Mouse (Mus musculus) thymus, postnatal 4 days (tissue): ENCODE results near the gene Pop7.

ENCODE experiments used
- DNase-seq: peaks from one replicate; pipeline ENCODE4 v3.0.0; 2021

Gene Pop7

DNA sequence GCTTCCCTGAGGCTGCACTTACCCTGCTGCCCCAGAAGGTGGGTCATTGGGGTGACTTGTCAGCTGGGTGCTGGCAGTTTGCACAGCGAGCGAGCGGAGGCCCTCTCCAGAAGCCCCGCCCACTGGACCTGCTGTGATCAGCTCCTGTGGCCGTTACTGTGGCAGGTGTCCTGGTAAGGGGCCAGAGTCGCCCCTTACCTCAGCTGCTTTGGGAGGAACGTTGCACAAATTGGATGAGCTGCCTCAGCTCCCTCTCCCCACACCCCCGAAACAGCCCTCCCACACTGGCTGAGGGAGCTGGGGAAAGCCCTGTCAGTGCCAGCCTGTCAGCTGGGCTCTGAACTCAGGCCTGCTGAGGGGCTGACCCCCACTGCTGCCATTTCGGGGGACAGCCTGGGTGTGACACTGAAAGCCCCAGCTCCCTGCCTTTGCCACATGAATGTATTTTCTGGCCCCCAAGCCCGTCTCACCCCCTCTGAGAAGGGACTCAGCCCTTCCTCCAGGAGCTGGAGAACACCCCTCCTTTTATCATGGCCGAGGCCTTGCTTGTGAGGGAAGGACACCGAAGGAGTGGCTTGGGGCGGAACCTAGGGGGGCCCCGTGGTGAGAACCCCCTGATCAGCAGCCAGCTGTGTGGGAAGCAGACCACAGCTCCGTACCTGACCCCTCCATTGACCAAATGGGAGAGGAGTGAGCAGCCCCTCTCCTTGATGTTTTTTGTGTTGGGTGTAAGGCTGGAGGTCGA lies 24.0 kb upstream of the Pop7 start:
- DNase-seq: peak; percentile 68

DNA sequence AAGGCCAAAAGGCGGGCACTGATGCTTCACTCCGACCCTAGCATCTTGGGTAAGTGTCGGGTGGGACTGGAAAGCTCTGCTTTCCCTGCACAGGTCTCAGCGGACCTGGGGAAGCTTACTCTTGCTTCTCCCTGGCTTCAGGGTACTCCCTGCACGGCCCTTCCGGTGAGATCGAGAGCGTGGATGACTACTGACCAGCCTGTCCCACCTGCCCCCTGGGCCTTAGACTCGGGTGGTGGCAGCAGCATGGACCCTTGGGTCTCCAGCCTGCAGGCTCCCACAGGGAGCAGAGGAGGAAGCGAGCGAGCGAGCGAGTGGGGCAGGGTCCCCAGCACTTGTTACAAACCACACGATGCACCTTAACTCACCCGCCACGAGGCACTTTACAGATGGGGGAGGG lies 23.2 kb upstream of the Pop7 start:
- no peak for DNase-seq

DNA sequence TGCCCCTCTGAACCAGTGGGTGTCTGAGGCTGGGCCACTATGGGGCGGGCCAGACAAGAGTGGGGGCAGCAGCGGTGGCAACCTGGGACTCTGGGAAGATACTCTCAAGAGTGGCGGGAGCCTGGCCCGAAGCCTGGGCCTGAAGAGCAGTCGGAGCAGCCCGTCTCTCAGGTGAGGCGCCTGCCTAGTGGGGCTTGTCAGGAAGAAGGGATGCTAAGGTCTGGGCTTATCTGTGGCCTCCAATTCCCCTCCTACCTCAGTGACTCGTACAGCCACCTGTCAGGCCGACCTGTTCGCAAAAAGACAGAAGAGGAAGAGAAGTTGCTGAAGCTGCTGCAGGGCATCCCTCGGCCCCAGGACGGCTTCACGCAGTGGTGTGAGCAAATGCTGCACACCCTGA lies 22.4 kb upstream of the Pop7 start:
- no peak for DNase-seq

DNA sequence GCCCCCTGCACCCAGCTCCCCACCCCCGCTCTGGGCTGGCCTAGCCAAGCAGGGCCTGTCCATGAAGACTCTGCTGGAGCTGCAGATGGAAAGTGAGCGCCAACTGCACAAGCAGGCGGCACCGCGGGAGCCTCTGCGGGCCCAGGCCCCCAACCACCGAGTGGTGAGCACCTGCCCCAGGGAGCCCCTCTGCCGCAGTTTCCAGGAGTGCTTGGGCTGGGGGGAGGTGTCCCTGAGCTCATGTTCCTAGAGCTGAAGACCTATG lies 21.9 kb upstream of the Pop7 start:
- no peak for DNase-seq

DNA sequence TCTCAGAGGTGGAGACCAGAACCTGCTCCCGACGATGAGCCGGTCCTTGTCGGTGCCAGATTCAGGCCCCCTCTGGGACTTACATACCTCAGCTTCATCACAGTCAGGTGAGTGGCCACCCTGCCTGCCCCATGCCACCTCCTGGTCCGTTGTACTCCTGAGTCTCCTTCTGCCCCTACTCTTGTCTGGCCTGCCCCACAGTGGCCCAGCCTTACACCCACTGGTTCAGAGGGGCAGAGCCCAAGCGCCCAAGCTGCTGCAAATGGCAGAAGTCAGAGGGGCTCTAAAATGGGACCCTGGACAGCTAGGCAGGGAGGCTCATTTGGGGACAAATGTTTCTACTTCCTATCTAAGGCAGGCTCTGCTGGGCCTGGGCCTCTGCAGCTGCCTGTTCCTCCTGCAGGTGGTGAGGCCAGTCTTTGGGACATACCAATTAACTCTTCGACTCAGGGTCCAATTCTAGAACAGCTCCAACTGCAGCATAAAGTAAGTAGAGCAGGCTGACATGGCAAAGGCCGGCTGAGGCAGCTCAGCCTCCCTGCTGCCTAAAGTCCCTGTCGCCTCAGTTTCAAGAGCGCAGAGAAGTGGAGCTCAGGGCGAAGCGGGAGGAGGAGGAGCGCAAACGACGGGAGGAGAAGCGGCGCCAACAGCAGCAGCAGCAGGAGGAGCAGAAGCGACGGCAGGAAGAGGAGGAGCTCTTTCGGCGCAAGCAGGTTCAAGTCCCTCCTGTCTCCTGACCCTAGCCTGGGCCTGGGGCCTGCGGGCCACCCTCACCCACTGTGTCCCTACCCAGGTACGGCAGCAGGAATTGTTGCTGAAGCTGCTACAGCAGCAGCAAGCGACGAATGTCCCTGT lies 21.3 kb upstream of the Pop7 start:
- DNase-seq: no peak

DNA sequence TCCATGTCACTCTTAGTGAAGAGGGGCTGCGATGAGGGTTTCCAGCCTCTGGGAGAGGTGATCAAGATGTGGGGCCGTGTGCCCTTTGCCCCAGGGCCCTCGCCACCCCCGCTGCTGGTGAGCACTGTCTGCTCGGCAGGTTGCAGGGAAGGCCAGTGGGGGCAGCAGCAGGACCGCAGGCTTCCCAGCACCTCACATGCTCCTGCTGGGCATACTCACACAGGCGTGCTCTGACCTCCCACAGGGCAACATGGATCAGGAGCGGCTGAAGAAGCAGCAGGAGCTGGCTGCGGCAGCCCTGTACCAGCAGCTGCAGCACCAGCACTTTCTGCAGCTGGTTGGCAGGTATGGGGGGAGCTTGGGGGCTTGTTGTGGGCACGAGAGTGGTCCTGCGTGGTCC lies 20.4 kb upstream of the Pop7 start:
- no peak for DNase-seq

DNA sequence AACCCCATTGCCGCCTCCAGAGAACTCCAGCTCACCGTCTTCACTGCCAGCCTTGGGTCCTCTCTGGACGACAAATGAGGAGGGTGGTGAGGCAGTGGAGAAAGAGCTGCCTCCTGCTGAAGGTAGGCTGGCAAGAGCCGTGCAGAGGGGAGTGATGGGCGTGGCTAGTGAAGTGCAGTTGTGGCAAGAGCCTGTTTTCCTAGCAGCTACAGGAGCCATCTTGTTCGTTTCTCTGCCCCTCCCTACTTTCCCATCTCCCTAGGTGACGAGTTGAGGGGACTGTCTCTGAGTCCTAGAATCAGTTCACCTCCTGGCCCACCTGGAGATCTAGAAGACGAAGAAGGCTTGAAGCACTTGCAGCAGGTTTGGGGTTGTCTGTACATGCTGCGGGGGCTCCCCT lies 19.5 kb upstream of the Pop7 start:
- no peak for DNase-seq

DNA sequence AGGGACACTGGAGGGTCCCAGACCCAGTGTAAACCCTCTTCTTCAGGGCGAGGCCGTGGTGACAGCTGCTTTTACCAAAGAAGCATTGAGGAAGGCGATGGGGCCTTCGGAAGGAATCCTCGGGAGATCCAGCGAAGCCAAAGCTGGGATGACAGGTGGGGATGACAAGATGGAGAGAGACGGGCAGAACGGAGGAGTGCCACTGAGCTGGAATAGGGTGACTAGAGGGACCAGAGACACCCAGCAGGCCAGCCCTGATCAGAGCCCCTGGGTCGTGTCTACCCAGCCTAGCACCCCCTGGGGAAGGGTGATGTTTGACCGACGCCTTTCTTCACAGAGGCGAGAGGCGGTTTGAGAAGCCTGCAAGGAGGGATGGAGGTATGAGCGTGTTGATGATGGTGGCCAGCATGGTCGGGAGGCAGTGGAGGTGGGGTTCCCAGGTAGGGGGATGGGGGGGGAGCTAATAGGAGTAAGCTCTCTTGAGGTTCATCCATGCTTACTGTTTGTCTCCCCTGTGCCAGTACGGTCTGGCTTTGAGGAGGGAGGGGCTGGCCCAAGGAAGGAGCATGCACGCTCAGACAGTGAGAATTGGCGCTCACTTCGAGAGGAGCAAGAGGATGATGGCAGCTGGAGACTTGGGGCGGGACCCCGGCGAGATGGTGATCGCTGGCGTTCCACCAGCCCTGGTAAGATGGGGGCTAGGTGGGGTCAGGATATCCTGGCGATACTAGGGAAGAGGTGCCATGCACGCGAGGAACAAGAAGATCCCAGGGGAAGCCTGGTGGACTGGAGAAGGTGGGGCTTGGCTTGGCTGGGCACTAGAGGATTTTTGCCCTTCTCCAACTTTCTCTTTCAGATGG lies 17.6 kb upstream of the Pop7 start:
- DNase-seq: peak; percentile 5

DNA sequence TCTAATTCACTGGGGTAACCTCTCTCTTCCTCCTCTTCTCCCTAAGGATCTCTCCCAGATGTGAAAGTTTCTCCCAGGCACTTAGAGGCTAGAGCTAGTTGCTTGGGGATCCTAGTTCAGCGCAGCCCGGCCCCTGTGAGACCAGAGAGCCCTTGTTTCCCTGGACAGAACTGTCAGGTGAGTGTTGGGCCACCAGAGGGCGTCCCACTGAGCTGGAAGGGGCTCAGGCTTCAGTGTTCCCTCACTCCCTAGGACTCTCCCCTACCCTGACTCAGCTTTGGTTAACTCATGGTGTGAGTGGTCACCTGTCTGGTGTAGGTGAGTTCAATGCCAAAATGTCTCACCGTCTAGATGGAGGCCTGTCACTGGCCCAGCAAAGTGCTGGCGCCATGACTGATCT lies 16.1 kb upstream of the Pop7 start, which contains the start of gene Gigyf1:
TSS of gene Gigyf1 (plus strand) at position 113 of the 400 bp plus-strand sequence.
- peak; percentile 64 for DNase-seq

DNA sequence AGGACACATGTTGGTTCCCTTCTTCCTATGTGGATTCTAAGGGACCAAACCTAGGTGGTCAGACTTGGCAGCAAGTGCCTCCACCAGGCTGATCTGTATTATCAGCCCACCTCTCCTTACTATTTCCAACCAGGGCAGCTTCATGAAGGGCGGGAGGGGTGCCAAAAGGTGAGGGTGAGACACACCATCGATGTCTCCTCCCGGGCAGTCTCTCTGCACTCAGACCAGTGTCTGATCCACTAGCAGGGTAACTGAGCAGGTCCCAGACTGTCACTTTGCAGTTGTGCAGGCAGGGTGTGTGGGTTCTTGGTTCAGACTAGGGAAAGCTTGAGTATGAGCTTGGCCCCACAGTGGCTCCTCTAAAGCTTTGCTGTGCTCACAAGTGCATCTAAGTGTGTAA lies 12.5 kb upstream of the Pop7 start:
- DNase-seq: peak; percentile 6

DNA sequence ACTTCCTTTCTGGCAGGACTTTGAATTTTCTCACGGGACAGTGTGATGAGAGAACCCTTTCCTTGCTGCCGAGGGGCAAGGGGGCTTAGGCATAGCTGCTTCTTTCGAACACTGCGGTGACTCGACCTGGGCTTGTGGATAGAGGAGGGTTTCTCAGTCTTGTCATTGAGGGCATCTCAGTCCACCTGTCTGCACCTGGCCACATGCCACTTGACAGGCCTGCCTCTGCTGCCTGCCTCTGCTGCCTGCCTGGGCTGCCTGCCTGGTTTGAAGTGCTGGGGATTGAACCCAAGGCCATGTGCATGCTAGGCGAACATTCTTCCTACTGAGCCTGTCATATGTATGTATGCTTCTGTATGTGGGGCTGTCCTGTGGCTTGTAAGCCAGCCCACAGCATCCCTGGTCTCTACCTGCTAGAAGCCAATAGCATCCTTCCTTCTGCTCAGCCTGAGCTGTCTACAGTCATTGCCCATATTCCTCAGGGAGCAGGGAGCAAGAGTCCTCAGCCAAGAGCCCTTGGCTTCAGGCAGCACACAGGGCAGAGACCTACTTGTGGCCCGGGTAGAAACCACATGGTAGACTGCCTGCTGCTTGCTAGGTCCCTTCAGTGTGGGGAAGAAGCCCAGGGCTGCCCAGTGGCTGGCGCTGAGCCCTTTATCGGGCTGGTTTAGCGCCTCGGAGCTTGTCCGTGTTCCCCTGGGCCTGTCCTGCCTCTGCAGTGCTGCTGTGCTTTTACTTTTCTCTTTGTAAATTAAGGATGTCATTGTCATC lies 11.8 kb upstream of the Pop7 start:
- peak; percentile 8 for DNase-seq

DNA sequence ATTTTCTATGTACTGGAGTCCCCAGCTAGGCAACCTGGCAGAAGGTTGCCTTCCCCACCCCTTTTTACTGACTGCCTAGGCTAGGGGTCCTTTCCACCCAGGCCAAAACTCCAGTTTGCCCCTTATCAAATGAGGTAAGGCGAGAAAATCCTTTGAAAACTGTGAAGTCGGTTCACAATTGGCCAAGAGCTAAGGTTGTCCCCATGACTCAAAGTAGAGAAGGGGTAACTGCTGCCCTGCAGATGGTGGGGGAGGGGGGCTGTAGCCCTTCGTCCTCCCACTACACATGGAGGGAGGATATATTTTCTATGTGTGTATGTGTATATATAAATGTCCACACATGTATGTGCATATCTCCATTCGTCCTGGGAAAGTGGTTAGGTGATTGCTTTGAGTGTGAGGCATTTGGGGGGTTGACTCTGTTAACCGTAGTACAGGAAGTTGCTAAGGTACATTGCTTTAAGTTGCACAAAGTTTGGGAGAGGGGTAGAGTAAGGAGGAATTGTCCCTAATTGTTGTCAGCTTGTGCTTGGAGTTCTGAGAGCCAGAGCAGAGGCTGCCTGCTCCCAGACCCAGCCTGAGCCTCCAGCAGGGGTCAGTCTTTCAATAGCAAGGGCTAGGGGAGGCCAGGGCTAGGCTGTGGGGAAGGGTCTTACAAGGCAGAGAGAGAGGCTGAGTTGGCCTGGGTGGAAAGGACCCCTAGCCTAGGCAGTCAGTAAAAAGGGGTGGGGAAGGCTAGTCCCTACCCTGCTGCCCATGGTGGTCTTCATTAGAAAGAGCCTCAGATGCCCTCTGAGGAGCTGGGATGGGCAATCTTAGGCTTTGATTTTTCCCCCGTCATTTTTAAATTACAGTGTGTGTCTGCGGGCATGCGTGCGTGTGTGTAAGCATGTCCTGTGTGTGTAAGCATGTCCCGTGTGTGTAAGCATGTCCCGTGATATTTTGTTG lies 10.8 kb upstream of the Pop7 start:
- peak; percentile 67 for DNase-seq

DNA sequence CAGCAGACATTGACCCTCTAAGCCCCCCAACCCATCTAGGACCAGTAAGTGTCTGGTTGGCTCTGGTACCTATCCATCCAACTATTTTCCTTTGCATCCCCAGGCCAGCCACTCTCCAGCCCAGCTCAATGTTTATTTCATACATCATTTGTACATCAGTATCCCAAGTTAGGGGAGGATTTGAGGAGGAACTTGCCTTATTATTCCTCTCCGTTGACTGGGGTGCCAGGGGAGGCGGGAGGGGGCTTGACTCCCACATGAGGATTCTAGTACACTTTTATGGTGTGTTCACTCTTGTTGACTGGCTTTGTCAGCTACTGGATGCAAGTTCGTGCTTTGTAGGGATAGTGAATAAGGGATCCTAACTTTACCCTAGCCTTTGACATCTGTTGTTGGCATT lies 9.4 kb upstream of the Pop7 start:
- DNase-seq: peak; percentile 12

DNA sequence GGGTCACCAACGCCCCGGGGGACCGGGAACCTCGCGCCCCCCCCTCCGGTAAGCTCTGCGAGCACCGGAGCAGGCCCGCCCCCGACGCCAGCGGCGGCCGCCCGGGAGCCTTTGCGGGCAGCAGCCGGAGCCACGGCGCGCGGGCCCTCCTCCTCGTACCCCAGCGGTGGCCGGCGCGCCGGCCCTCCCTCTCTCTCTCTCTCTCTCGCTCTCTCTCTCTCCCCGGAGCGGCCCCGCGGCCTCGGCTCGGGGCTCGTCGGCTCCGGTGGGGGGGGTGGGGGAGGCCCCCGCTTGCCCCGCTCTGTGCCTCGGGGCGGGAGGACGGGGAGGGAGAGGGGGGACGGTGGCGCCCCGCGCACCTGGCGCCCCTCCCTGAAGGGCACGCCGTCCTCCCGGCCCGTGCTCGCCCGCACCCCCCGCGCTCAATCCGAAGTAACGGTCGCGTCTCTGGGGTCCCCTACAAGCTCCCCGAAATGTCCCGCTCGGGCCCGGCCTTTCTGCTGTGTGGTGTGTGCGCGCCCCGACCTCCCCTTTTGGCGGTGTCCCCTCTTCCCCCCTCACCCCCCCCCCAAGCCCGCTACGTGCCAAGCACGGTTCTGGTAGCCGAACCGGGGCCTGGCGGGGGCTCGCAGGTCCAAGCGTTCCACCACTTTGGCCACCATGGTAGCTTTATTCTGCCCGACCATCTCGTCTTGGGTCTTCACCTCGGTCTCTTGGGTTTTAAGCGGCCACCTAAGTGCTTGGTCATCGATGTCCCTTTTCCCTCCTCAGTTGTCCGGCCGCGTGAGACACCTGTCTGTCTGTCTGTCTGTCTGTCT lies 8.5 kb upstream of the Pop7 start:
- peak; percentile 69 for DNase-seq

DNA sequence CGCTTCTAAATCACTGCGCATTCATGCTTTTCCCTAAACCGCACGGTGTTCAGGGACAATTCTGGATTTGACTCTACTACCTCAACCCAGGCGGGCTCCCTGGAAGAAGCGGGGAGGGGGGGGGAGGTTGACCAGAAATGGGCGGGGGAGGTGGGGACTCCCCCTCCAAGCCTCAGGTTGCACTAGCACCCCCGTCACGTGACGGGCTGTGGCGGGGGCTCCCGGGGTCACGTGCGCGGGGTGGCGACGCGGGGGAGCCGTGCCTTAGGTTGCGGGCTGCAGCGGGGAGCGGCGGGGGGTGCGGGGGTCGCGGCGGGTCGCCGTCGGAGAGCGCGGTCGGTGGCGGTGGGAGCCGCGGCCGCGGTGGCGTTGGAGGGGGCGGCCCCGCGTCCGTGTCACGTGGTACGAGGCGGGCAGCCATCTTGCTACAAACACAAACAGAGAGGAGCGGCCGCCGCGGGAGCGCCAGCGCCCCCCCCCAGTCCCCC lies 7.7 kb upstream of the Pop7 start:
- DNase-seq: peak; percentile 84

DNA sequence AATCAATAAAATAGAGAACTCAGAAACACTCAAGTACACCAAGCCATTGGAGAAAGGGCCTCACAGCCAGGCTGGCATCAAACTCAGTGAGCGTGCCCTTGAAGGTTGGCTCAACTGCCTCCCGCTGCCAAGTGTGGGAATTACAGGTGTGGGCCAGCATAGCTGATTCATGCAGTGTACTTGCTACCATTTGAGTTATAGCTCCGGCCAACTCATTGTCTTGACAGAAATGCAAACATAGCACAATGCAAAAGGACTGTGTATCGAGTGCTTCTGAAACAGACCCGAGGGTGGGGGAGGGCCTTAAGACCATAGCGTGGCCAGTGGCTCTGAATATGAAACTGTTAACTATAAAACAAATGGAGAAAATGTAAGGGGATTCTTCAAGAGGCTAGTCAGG lies 1.7 kb upstream of the Pop7 start:
- DNase-seq: peak; percentile 70

DNA sequence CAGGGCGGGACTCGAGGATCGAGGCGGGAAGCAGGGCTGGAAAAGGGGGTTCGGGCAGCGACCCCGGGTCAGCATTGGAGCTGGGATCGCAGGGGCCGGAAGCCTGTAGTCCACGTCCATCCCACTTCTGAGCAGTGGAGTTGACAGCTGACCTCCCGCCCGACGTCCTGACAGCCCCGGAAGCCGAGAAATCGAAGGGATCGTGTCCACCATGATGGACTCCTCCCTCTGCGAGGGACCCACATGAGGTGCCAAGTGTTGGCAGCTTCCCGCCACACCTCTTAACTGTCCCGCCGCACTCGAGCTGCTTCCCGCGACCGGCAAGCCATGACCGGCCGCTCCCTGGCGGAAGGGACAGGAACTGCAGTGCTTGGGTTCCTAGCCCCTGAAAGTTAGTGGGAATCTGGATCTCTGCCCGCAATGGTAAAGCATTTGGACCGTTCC lies 371 bp upstream of the Pop7 start:
- peak; percentile 90 for DNase-seq

DNA sequence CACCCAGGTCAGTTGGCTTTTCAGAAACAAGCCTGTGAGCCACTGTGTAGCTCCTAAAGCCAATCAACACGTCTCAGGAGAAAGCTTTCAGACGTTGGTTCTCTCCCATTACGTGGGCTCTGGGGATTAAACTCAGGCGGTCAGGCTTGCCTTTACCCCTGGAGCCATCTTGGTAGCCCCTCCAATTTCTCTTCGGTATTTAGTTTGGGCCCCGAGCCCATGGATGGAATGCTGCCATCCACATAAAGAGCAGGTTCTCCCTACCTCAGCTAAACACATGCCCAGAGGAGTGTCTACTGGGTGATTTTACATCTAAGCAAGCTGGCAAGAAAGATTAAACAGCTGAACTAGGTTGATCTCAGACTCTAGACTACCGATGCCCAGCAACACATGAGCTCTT lies 2.1 kb downstream of the Pop7 start:
- no peak for DNase-seq

DNA sequence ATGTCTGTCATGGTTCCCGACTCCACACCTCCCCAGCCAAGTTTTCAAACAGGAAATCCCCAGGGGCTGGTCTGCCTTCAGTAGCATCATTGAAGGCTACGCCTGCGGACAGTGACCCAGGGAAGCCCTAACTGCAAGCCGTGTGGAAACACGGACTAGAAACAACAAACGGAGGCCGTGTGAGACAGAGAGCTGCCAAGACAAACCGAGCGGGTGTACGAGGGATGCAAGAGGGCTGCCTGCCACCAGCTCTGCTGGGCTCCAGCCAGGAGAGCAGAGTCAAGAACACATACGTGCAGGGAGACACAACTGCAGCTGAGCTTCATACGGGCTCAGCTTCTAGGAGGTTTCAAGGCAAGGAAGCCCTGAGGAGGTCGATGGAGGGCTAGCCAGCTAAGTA lies 8.5 kb downstream of the Pop7 start:
- no peak for DNase-seq

DNA sequence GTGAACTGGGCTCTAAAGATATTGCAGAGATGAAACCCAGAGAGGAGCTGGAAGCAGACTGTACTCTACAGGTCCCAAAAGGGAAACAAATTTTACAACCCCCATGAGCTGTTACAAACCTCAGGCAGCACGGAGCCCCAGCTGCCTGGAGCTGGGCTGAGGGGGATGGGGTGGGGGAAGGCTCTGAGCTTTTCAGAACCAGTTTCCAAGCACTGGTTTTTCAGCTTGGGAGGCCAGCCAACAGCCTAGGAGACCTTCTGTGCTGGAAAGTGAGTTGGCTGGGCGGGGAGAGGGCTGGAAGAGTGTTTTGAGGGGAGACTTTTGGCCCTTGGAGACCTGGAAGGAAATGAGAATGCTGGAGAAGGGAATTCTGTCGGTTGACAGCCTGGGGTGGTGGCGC lies 10.8 kb downstream of the Pop7 start:
- no peak for DNase-seq
